Mouse (Mus musculus): ENCODE measurements around the gene Epb41l4b. TPM values are rescaled to one million over a fixed set of nuclear protein-coding genes. Genes with fewer than 3 reads are reported as not detected.

Gene Epb41l4b
- total and polyA plus RNA-seq, 3 experiments, result 0.93 to 4.9 (median 2.0) TPM

GRCm38 (mm10) chr4:57081463-57081862 is 61.8 kb downstream of the Epb41l4b start:
- in situ Hi-C loops (cut with MboI; ENCODE audit: low pct_ligation_motif_present, low pct_unique_long_range_greater_than_20kb, low sequenced_read_pairs), result no loop called here
- no peak for DNase-seq (ENCODE audit: extremely low read depth)
- no peaks in the 10 kb centered on the region for H3K27me3 ChIP-seq (replicated peaks)
- H3K79me2 ChIP-seq (replicated peaks; ENCODE audit: control insufficient read depth, extremely low read depth, insufficient read depth, poor library complexity, severe bottlenecking), result no peaks in the 10 kb centered on the region
- TF ChIP-seq ZNF384 (IDR thresholded peaks at IDR 0.05; ENCODE audit: low read depth, low read length) (no peak), BHLHE40 (IDR thresholded peaks at IDR 0.05; ENCODE audit: low read depth, low read length) (no peak), E2F4 (IDR thresholded peaks at IDR 0.05; ENCODE audit: insufficient replicate concordance, low read depth, low read length) (no peak), SMC3 (IDR thresholded peaks at IDR 0.05; ENCODE audit: low read depth, low read length) (no peak), TBP (conservative IDR thresholded peaks at IDR 0.05; ENCODE audit: low read depth, low read length) (no peak), UBTF (IDR thresholded peaks at IDR 0.05; ENCODE audit: low read depth, low read length) (no peak)
- no peak overlapping the region for H3K9ac ChIP-seq (ENCODE audit: insufficient read depth, low read depth)
- no peak overlapping the region for H3K27ac ChIP-seq (ENCODE audit: insufficient read depth, low read depth)
- dilution Hi-C loops (cut with MboI; ENCODE audit: extremely low pct_ligation_motif_present, extremely low pct_unique_long_range_greater_than_20kb, low sequenced_read_pairs), result no loop called here
- no peak overlapping the region for H3K4me3 ChIP-seq (replicated peaks in 1 of 3; ENCODE audit: low read depth in 2 of 3, low read length in 2 of 3, poor library complexity in 1 of 3)
- no peaks in the 10 kb centered on the region for H3K9me3 ChIP-seq (replicated peaks; ENCODE audit: low read length)
- no peak overlapping the region for H3K4me2 ChIP-seq (ENCODE audit: insufficient read depth, low read depth, poor library complexity, severe bottlenecking)
- H3K36me3 ChIP-seq (replicated peaks in 1 of 2; ENCODE audit: control insufficient read depth in 1 of 2, insufficient read depth in 1 of 2, low read length in 1 of 2), result no peaks in the 10 kb centered on the region
- H3K4me1 ChIP-seq (ENCODE audit: control insufficient read depth in 1 of 2, insufficient read depth in 2 of 2), result no peaks in the 10 kb centered on the region

GRCm38 (mm10) chr4:57073843-57074242 is 69.4 kb downstream of the Epb41l4b start:
- no peaks in the 10 kb centered on the region for H3K27me3 ChIP-seq (replicated peaks)
- dilution Hi-C loops (cut with MboI; ENCODE audit: extremely low pct_ligation_motif_present, extremely low pct_unique_long_range_greater_than_20kb, low sequenced_read_pairs), result no loop called here
- no peaks in the 10 kb centered on the region for H3K9me3 ChIP-seq (replicated peaks; ENCODE audit: low read length)
- no peaks in the 10 kb centered on the region for H3K79me2 ChIP-seq (replicated peaks; ENCODE audit: control insufficient read depth, extremely low read depth, insufficient read depth, poor library complexity, severe bottlenecking)
- no peak overlapping the region for H3K27ac ChIP-seq (ENCODE audit: insufficient read depth, low read depth)
- H3K4me3 ChIP-seq (replicated peaks in 1 of 3; ENCODE audit: low read depth in 2 of 3, low read length in 2 of 3, poor library complexity in 1 of 3), result no peak overlapping the region
- H3K4me2 ChIP-seq (ENCODE audit: insufficient read depth, low read depth, poor library complexity, severe bottlenecking), result no peak overlapping the region
- H3K4me1 ChIP-seq (ENCODE audit: control insufficient read depth in 1 of 2, insufficient read depth in 2 of 2), result no peaks in the 10 kb centered on the region
- DNase-seq (ENCODE audit: extremely low read depth), result no peak
- no peak overlapping the region for H3K9ac ChIP-seq (ENCODE audit: insufficient read depth, low read depth)
- H3K36me3 ChIP-seq (replicated peaks in 1 of 2; ENCODE audit: control insufficient read depth in 1 of 2, insufficient read depth in 1 of 2, low read length in 1 of 2), result no peaks in the 10 kb centered on the region
- TF ChIP-seq SIN3A (IDR thresholded peaks at IDR 0.05; ENCODE audit: low read length) (no peak), CHD2 (IDR thresholded peaks at IDR 0.05; ENCODE audit: low read length) (no peak)
- in situ Hi-C loops (cut with MboI; ENCODE audit: low pct_ligation_motif_present, low pct_unique_long_range_greater_than_20kb, low sequenced_read_pairs), result no loop called here

- H3K79me2 ChIP-seq (replicated peaks; ENCODE audit: control insufficient read depth, extremely low read depth, insufficient read depth, poor library complexity, severe bottlenecking), result no peaks in the 10 kb centered on the region
- no peaks in the 10 kb centered on the region for H3K9me3 ChIP-seq (replicated peaks; ENCODE audit: low read length)
- H3K4me2 ChIP-seq (ENCODE audit: insufficient read depth, low read depth, poor library complexity, severe bottlenecking), result no peak overlapping the region
- no peak overlapping the region for H3K27ac ChIP-seq (ENCODE audit: insufficient read depth, low read depth)
- TF ChIP-seq UBTF (IDR thresholded peaks at IDR 0.05; ENCODE audit: low read depth, low read length) (no peak), SIN3A (IDR thresholded peaks at IDR 0.05; ENCODE audit: low read length) (no peak), KAT2A (IDR thresholded peaks at IDR 0.05; ENCODE audit: insufficient replicate concordance, low read length) (no peak), PAX5 (IDR thresholded peaks at IDR 0.05; ENCODE audit: low read length) (no peak), MAFK (IDR thresholded peaks at IDR 0.05; ENCODE audit: insufficient replicate concordance, low read length) (no peak), MYC (IDR thresholded peaks at IDR 0.05; ENCODE audit: low read depth, low read length) (no peak)
- dilution Hi-C loops (cut with MboI; ENCODE audit: extremely low pct_ligation_motif_present, extremely low pct_unique_long_range_greater_than_20kb, low sequenced_read_pairs), result no loop called here
- no peaks in the 10 kb centered on the region for H3K27me3 ChIP-seq (replicated peaks)
- no peak overlapping the region for H3K4me3 ChIP-seq (replicated peaks in 1 of 3; ENCODE audit: low read depth in 2 of 3, low read length in 2 of 3, poor library complexity in 1 of 3)
- no peak overlapping the region for H3K9ac ChIP-seq (ENCODE audit: insufficient read depth, low read depth)
- no peaks in the 10 kb centered on the region for H3K4me1 ChIP-seq (ENCODE audit: control insufficient read depth in 1 of 2, insufficient read depth in 2 of 2)
- no peaks in the 10 kb centered on the region for H3K36me3 ChIP-seq (replicated peaks in 1 of 2; ENCODE audit: control insufficient read depth in 1 of 2, insufficient read depth in 1 of 2, low read length in 1 of 2)
- in situ Hi-C loops (cut with MboI; ENCODE audit: low pct_ligation_motif_present, low pct_unique_long_range_greater_than_20kb, low sequenced_read_pairs), result no loop called here
- no peak for DNase-seq (ENCODE audit: extremely low read depth)
These were observed 70.1 kb downstream of the Epb41l4b start for GRCm38 (mm10) chr4:57073174-57073573.

Data from CH12.LX (cell line).